Mouse (Mus musculus) testis, adult 2 months (tissue): ENCODE results near the gene Olfr76.
"Not testable (repeated sequence)": the region's sequence is repeated elsewhere in the genome, so short reads cannot be mapped to it uniquely, and the experiment has no call there.

ENCODE experiments used
- CTCF ChIP-seq: fragments of 200-500 bp; IDR thresholded peaks from 2 replicates; pipeline ENCODE4 v1.5.1; 2012; ENCODE audit warnings: low read depth, mild to moderate bottlenecking, inconsistent platforms, low read length, moderate library complexity; ENCODE audit not compliant: control insufficient read depth, insufficient read depth, insufficient replicate concordance
- POLR2A ChIP-seq: fragments of 200-500 bp; IDR thresholded peaks from 2 replicates; pipeline ENCODE4 v1.6.1; 2012; ENCODE audit warnings: low read depth, mild to moderate bottlenecking, inconsistent platforms, low read length, moderate library complexity; ENCODE audit not compliant: control insufficient read depth

DNA sequence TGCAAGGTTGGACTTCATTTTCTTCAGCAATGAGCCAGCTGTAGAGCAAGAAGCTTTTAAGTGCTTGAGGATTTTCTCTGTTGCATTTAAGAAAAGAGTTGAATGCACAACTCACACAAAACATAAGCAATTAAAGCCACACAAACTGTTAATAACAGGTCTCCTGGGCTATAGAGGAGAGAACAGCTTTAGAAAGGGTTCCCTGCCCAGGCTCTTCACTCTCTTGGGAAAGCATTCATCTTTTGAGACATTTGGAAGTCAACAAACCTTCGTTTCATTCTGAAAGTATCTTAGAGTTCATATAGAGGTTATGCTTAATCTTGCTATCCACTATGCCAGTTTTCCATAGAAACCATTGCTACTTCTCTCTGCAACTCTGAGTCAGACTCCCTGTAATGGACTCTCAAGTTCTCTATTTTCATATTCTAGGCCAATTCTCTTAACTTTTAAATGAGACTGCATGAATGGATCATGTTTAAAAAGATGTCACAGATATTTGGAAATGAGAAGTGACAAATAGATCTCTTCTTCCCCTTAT is 47.1 kb upstream of the Olfr76 start, which contains the start of gene Olfr1555-ps1:
- not testable (repeated sequence) for TF ChIP-seq POLR2A, CTCF
